Mouse (Mus musculus): ENCODE results near the gene Megf6.

Megf6 gene

GRCm38 (mm10) chr4:154159961-154160537 is 10.5 kb upstream of the Megf6 start:
- DNase-seq (ENCODE audit: low read depth, low spot score), result no peak

- peak; percentile 97 for DNase-seq (ENCODE audit: low read depth, low spot score)
These were observed 9.8 kb upstream of the Megf6 start, which contains the start of gene Tprgl for GRCm38 (mm10) chr4:154160538-154161390. Gene Tprgl (minus strand): TSS chr4:154160666.

DNA sequence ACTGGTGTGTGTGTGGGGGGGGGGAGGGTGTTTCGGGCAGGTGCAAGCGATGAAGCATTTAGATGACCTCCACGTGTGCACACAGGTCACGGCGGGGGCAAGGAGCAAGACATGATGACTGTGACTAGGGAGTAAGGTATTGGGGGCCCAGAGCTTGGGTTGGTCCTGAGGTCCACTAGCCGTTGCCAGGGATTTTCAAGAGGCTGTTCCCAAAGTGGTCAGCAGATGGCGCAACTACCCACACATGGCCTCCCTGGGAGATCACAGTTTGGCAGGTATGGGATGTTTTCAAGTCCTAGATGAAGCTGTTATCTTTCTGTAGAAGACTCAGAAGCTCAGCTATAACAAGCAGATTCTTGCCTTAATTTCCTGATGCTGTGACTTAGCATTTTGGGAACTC is 7.2 kb upstream of the Megf6 start:
- peak; percentile 70 for DNase-seq (ENCODE audit: low read depth, low spot score)

GRCm38 (mm10) chr4:154167053-154167452 is 3.5 kb upstream of the Megf6 start:
- DNase-seq (ENCODE audit: low read depth, low spot score), result peak; percentile 57

GRCm38 (mm10) chr4:154170021-154170420 is 509 bp upstream of the Megf6 start:
- DNase-seq (ENCODE audit: low read depth, low spot score), result no peak

- peak; percentile 53 for DNase-seq (ENCODE audit: low read depth, low spot score)
These were observed 811 bp downstream of the Megf6 start for GRCm38 (mm10) chr4:154171151-154171930.

GRCm38 (mm10) chr4:154171931-154172604 is 1.5 kb downstream of the Megf6 start:
- DNase-seq (ENCODE audit: low read depth, low spot score), result no peak

DNA sequence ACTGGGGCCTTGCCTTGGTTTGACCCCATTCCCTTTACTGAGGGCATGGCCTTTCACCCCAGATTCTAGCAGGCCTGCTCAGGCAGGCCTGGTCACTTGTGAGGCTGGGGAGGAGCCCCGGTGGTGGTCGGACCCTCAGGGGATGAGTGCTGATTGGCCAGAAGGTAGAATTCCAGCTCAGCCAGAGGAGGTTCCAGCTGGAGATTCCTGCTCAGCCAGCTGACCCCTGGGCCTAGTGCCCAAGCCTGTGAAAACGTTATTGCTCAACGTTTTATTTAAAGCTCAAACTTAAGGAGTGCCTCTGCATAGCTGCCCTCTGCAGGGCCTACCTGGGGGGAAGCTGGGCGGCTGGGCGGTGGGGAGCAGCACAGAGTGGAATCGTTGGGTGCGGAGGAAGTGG is 6.7 kb downstream of the Megf6 start:
- no peak for DNase-seq (ENCODE audit: low read depth, low spot score)

GRCm38 (mm10) chr4:154181001-154181400 is 10.5 kb downstream of the Megf6 start:
- no peak for DNase-seq (ENCODE audit: low read depth, low spot score)

GRCm38 (mm10) chr4:154183566-154183965 is 13.0 kb downstream of the Megf6 start:
- no peak for DNase-seq (ENCODE audit: low read depth, low spot score)

DNA sequence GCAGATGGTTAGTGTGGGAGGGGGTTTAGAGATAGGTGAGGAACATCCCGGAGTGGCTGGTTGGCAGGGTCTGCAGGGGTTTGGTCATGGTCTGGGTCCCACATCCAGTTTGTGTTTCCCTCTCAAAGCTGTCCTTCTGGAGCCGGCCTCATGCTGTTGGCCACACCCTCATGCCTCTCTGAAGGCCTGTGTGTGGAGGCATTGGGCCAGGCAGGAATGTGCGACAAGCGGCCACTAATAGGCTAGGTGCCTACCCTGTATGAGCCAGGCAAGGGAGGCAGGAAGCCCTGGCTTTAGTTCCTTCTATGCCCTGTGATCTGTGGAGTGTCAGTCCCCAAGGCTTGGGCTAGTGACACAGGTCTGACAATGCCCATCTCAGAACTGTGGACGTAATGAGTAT is 14.5 kb downstream of the Megf6 start:
- DNase-seq (ENCODE audit: low read depth, low spot score), result no peak

DNA sequence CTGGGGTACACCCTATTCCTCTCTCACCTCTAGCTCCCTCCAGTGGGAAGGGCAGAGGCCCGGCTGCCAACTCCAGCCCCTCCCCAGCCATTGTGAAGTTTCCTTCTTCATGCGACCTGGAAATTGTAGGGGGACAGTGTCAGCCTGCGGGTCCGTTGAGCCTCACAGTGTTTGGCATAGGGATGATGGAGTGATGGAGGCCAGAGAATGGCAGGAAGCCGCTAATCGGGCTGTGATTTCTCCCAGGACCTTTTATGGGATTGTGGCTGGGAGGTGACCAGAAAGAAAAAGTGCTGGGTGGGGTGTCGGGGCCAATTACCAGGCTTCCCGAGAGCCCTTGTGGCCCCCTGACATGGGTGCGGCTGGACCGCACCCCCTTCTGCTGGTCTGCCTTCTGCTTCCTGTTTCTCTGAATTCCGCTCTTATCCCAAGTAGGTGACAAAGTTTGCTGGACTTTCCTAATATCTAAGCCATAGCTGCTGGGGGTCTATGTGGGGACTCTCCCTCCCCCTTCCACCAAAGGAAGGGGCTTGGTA is 15.5 kb downstream of the Megf6 start:
- no peak for DNase-seq (ENCODE audit: low read depth, low spot score)

DNA sequence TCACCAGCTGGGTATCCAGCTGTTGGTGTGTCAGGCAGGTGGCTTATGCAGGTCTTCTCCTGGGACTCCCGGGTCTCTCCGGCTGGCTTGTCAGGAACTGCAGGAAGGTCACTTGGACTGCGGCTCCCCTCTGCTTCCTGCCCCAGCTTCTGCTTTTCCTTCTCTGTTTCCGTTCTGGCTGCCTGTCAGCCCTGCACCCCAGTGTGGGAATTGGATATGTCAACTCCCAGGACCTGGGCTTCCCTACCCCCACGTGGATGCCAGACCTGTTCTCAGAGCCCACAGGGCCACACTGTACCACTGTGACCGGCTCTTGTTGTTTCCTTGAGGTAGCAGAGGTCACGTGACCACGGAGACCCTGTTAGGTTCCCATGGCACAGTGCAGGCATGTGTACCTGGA is 18.4 kb downstream of the Megf6 start:
- no peak for DNase-seq (ENCODE audit: low read depth, low spot score)

- DNase-seq (ENCODE audit: low read depth, low spot score), result no peak
These were observed 27.4 kb downstream of the Megf6 start for GRCm38 (mm10) chr4:154197961-154198360.

- DNase-seq (ENCODE audit: low read depth, low spot score), result no peak
These were observed 27.9 kb downstream of the Megf6 start for GRCm38 (mm10) chr4:154198377-154198961.

DNA sequence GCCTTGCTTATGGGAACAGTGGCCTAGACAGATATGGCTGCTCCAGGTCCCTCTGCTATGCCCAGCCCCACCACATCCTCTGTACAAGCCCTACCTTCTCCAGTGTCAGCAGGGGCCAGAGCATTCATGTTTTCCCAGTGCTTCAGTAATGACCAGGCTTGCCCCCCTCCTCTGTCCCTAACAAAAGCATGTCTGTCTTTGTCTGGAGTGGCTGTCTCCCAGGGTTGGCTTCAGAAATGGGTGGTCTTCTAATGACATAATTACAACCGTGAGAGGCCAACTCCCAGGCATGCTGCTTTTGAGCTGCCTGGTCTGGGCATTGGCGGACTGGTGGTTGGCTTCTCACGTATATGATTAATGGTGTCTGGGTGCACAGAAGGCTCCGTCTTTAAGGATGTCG is 31.0 kb downstream of the Megf6 start:
- DNase-seq (ENCODE audit: low read depth, low spot score), result no peak

- no peak for DNase-seq (ENCODE audit: low read depth, low spot score)
These were observed 34.0 kb downstream of the Megf6 start for GRCm38 (mm10) chr4:154204532-154204931.

DNA sequence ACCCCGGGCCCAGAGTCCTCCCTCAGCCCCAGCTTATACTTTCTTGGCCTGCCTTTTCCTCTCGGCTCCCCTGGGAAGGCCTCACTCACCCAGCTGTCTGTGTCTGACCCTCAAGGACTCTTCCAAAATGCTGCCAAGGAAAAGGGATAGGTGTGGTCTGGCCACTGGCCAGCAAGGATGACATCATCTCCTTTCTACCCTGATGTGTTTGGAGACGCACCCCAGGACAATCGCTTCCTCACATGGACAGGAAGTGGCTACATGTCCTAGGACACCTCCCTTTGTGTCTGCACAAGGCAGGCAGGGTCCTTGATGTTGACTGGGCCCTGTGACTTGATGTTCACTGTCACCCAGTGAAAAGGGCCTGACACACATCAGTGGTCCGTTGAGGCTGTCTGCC is 34.9 kb downstream of the Megf6 start:
- no peak for DNase-seq (ENCODE audit: low read depth, low spot score)

- DNase-seq (ENCODE audit: low read depth, low spot score), result peak; percentile 70
These were observed 36.7 kb downstream of the Megf6 start for GRCm38 (mm10) chr4:154207261-154207660.

- DNase-seq (ENCODE audit: low read depth, low spot score), result no peak
These were observed 38.5 kb downstream of the Megf6 start for GRCm38 (mm10) chr4:154209054-154209453.

- DNase-seq (ENCODE audit: low read depth, low spot score), result no peak
These were observed 39.3 kb downstream of the Megf6 start for GRCm38 (mm10) chr4:154209825-154210224.
